Mouse (Mus musculus): Measurements from ENCODE around the gene Cby3.

Cby3 gene

DNA sequence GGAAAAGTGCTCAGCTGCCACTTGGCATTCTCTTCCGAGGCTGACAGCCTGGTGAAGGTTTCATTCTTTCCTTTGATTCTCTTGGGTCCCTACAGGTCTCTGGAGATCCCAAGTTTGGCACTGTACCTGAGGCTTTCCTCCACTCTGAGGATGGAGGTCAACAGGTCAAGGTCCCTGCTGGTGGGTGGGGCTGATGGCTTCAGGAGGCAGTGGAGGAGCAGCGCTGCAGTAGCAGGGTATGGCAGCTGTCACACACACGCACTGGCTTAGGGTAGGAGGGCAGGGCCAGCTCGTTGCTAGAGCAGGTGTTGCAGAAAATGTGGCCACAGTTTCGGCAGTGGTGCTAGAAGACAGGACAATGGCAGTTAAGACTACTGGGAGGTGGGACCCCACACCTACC is 35.4 kb downstream of the Cby3 start:
- DNase-seq (ENCODE audit: low spot score), result no peak

DNA sequence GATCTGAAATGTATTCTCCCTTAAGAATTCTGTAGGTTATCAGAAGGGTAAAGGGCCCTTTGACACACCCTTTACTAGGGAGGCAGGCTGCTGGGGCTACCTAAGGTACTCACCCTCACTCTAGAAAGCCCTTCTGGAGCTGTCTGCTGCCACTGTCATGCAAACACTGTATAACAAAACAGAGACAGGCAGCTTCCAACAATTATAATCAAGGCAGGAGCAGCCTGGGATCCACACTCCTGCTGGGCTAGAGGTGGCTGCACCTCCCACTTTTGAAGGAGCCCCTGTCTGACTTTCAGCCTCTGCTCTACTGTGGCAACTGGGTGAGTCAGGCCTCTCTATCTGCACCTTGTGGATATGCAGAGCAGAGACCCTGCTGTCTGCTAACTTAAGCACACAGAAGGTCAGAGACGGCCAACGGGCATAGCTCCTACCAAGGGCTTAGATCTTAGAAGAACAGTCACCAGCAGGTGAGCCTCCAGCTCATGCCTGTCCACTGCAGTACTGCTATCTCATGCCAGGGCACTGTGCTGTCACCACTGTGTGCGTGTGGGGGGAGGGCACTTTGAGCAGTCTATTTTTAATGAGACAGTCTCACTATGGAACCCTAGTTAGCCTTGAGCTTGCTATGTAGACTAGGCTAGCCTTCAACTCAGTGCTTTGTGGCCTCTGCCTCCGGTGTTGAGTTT is 37.2 kb downstream of the Cby3 start:
- DNase-seq (ENCODE audit: low spot score), result no peak

DNA sequence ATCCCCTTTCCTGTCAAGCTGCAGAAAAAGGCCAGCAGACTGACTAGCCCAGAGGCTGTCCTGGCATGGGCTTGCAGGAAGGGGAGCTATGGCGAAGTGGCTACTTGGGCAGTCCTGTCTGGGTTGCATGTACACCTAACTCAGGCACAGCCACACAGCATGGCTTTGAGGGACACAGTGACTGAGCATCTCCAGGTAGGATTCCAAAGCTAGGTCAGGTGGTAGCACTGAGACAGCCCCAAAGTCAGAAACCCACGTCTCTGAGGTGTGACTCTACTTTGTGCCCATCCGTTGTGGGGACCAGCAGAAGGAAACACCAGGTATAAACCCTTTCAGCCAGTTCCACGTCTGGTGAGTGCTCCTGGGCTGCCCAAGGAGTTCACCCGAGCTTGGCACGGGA is 39.0 kb downstream of the Cby3 start:
- no peak for DNase-seq (ENCODE audit: low spot score)

DNA sequence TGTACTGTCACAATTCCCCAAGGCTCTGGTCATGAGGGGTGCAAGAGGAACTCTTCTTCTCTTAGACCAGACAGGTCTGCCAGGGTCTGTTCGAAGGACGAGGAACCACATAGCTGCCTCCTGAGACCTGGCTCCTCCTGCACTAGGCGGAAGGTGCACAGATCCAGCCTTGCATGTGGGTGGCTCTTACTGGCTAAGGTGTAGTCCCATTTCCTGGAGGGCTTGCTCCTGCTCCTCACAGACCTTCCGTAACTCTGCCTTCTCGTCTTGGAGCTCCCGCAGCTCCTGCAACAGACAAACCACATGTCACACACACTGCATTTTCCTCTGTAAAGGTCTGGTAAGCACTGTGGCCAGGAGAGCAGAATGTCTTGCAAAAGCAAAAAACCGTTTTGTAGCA is 40.5 kb downstream of the Cby3 start:
- DNase-seq (ENCODE audit: low spot score), result no peak

DNA sequence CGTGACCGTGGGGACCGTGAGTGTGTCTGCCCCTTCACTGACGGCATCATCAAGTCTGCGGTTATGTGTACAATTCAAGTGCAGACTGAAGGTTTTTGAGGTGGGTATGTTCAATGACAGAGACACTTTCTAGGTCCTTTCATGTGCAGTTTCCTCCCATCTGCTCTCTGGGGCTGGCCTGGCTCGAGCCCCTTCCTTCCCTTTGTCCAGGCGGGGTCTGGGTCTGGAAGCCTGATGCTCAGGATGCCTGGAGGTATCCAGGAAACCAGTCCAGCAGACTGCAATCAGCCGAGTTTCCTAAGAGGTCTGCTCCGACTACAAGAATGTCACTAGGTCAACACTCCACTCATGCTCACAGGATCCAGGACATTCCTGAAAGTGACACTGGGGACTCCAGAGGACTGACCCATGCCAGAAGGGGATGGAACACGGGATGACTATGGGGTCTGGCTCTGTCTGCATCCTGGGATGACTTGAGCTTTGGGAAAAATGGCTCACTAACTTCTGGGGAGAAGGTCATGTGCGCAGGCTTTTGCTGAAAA is 42.6 kb downstream of the Cby3 start:
- DNase-seq (ENCODE audit: low spot score), result no peak

DNA sequence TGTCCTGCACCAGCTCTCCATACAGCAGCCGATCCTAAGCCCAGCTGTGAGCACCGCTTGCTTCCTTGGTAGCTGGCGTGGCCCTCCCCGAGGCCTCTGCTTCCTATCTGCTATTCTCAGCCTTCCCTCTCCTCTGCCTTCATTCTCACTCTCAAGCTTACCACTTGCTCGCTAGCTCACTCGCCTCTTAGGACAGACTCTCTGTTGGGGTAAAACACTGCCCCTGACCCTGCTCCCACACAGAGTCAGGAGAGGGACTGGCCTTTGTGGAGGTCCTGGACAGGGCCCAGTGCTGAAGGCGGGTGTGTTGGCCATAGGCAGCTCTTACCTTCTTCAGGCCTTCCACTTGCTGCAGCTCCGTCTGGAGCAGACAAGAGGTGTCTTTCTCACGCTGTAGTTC is 43.1 kb downstream of the Cby3 start:
- DNase-seq (ENCODE audit: low spot score), result no peak

DNA sequence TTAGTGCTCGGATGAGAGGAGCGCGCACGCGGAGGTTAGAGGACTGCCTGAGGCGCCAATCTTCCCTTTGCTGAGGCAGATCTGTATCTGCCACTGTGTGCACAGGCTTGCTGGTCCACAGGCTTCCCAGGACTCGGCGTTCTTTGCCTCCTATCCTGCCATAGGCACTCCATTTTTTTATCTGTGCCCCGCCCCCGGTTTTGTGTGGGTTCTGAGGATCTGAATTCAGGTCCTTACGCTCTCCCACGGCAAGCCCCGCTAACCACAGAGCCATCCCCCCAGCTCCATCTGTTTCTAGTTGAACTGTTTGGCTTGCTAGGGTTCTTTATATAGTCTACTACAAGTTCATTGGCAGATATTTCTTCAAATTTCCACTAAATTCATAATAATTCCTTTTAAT is 44.5 kb downstream of the Cby3 start:
- DNase-seq (ENCODE audit: low spot score), result no peak

DNA sequence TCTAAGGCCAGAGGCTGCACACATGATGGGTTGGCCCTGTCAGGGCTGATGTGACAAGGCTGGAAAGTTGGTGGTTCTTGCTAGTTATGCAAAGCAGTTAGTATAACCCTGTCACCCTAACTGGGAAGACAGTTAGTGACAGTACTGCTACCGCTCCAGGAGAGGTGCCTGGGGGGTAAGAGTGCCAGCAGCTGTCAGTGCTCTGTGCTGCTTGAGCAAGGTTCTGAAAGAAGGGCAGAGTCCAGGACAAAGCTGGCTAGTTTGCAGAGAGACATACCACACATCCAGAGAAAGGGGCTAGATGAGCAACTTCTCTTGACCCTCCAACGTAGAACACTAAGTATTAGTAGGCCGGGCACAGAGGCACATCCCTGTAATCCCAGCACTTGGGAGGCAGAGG is 48.2 kb downstream of the Cby3 start:
- no peak for DNase-seq (ENCODE audit: low spot score)

DNA sequence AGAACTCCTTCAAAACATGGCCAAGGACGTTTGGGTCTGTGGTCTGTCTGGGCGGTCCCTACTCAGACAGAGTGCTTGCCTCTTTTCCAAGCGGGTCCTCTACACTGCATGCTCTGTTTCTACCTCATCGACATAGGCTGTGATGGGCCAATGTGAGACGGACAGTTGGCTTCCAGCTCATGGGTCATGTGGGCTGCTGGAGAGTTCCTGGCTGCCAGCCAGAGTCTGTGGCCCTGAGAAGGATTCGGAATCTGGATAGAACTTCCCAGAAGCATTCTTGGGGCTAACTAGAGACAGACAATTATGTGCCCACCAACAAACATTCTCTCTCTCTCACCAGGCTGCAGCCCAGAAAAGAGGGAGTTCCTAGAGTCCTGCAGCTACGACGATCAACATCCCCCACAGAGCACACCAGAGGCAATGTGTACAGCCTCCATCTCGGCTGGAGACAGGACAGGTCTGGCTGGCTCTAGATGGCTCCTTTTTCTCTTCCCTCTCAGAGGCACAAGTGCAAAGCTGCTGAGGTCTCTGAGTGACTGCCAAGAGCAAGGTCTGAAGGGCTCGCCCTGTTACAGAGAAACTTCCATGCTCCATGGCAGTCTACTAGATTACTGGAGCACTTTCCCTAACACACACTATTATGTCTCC is 49.2 kb downstream of the Cby3 start:
- no peak for DNase-seq (ENCODE audit: low spot score)

DNA sequence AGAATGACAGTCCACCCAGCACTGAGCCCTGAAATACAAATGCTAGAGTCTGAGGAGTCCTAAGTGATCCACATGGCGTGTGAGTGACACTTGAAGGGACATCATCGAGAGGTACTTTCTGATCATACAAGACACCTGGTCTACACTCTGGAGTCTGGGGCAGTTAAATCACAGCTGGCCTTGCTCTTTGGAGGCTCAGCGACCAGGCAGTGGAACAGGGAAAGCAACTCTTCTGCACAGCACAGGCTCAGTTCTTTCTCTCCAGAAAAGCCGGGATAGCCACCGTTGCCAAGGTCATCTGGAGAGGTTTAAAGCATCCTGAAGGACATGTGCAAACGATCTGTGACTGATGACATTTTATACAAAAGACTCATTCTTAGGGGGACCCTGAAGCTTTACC is 53.0 kb downstream of the Cby3 start:
- DNase-seq (ENCODE audit: low spot score), result no peak

Measured in spleen, adult 12 weeks (tissue).